Mouse (Mus musculus): ENCODE measurements around the gene Zc3h12c. TPM values are rescaled to one million over a fixed set of nuclear protein-coding genes. Genes with fewer than 3 reads are reported as not detected.
"Not testable (repeated sequence)": the region's sequence is repeated elsewhere in the genome, so short reads cannot be mapped to it uniquely, and the experiment has no call there.

Gene Zc3h12c
- polyA plus RNA-seq, 1 experiment from 2014 or later: 4.4 TPM

- not testable (repeated sequence) for H3K4me3 ChIP-seq (ENCODE audit: low read depth, low read length)
These were observed 97.0 kb downstream of the Zc3h12c start for GRCm38 (mm10) chr9:52071352-52071751.

DNA sequence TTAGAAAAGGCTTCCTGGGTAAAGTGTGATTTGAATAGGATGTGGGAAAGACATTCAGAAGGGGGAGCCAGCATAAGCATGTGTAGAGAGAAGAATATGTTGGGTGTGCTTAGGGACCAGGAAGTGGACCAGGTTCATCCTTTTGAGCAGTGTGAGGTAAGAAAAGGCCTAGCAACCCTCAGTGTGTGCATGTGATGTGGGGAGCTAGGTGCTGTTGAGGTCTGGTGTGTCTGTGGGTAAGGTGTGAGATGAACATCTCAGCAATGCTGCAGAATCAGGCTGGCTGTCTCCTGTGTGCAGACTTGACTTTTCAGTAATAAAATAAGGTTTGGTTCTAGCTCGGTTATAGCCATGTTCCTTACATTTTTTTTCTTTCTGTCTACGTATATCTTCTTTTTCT lies 98.3 kb downstream of the Zc3h12c start:
- H3K36me3 ChIP-seq (ENCODE audit: control insufficient read depth, insufficient read depth, low read length): peaks cover 83% of the 10 kb centered on the region
- DNase-seq (ENCODE audit: low spot score): no peak

More at GRCm38 (mm10) chr9:52071352-52071751, 97.0 kb downstream of the Zc3h12c start:
- H3K4me1 ChIP-seq (ENCODE audit: control insufficient read depth, insufficient read depth, low read length); H3K9ac ChIP-seq (ENCODE audit: low read depth, low read length); ATAC-seq (ENCODE audit: low read depth); H3K4me2 ChIP-seq (ENCODE audit: low read depth, low read length); H3K27me3 ChIP-seq (replicated peaks; ENCODE audit: control insufficient read depth, insufficient read depth, low read length); H3K9me3 ChIP-seq (ENCODE audit: control insufficient read depth, low read length); H3K27ac ChIP-seq (replicated peaks; ENCODE audit: low read depth, low read length); DNase-seq (ENCODE audit: low spot score): not testable (repeated sequence)
- H3K36me3 ChIP-seq (ENCODE audit: control insufficient read depth, insufficient read depth, low read length): peaks cover 84% of the 10 kb centered on the region

More for the DNA sequence above, 98.3 kb downstream of the Zc3h12c start:
- 88% methylated on average over 2 of the region's 2 CpGs for WGBS
- no peak overlapping the region for H3K27ac ChIP-seq (replicated peaks; ENCODE audit: low read depth, low read length)
- H3K4me2 ChIP-seq (ENCODE audit: low read depth, low read length): no peak overlapping the region
- no peak overlapping the region for H3K4me3 ChIP-seq (ENCODE audit: low read depth, low read length)
- H3K27me3 ChIP-seq (replicated peaks; ENCODE audit: control insufficient read depth, insufficient read depth, low read length): no peaks in the 10 kb centered on the region
- H3K9ac ChIP-seq (ENCODE audit: low read depth, low read length): no peak overlapping the region
- no peaks in the 10 kb centered on the region for H3K9me3 ChIP-seq (ENCODE audit: control insufficient read depth, low read length)
- H3K4me1 ChIP-seq (ENCODE audit: control insufficient read depth, insufficient read depth, low read length): no peaks in the 10 kb centered on the region
- ATAC-seq (ENCODE audit: low read depth): no peak

Small RNA genes lying within 50 kb of the gene (microRNA-seq; reads per million reads assigned to microRNA genes)
- gene Gm27686 (ENCODE audit: borderline number of aligned reads) (not detected), gene Mir6244 (ENCODE audit: borderline number of aligned reads) (not detected)

Other genes starting within 250 kb of the Zc3h12c start
- gene Fdx1, start 205.0 kb downstream of the Zc3h12c start, polyA plus RNA-seq (2014; fragmentation: Nextera tagmentation; extraction: Ambion mirVana): 75.2 and 78.8 TPM in 2 replicates
- gene Rdx, start 121.4 kb downstream of the Zc3h12c start, polyA plus RNA-seq (2014; fragmentation: Nextera tagmentation; extraction: Ambion mirVana): 141 and 145 TPM in 2 replicates